Mouse (Mus musculus) T-helper 17 cell (primary cell): Measurements from ENCODE around the gene Cideb.

ENCODE experiments used
- in situ Hi-C, 2 experiments: fragments of 300-600 bp; cut with MboI, MseI; formaldehyde crosslinking; loops; 1 replicate in 1 of 2; 2 replicates in 1 of 2; pipeline ENCODE4 v1.15.1; 2025; ENCODE audit warnings: high pct_unique_total_duplicates in 2 of 2

The Cideb gene

GRCm38 (mm10) chr14:55758363-55758784 lies at the start of gene Cideb:
TSS of gene Cideb (minus strand) at chr14:55758458.
- in situ Hi-C loops: no loop called here

GRCm38 (mm10) chr14:55795380-55796163 lies 37.3 kb upstream of the Cideb start:
- in situ Hi-C loops: no loop called here

DNA sequence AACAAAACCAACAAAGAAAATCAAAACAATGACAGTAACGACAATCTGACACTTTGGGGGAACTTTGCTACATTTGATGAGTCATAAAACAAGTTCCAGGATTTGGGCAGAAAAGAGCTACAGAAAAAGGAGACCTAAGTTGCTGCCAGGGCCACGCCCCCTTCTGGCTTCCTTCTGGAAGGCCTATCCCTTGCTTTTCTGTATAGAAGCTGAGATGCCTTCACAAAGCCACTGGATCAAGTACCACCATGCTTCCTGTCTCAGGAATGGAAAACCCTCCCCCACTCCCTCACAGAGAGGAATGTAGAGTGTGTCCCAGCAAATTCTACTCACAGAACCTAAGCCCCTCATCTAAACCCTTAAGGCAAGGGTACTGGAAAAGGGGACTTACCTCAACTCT lies 35.7 kb upstream of the Cideb start:
- in situ Hi-C loops: no loop called here

DNA sequence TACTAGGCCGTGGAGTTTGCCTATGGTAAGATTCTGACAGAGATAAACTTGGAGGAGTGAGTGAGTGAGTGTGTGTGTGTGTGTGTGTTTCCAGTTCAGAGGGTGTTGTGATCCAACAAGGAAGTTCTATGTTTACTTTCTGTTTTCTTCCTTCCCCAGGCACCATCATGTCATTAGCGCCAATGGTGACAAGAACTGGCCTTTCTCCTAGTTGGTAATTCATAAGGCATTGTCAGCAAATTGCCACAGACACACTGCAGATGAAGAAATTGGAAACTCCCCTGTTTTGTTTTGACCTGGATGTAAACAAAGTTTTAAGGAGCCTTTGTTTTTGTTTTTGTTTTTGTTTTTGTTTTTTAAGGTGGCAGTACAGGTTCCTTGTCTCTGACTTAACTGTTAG lies 35.2 kb upstream of the Cideb start:
- in situ Hi-C loops: no loop called here

DNA sequence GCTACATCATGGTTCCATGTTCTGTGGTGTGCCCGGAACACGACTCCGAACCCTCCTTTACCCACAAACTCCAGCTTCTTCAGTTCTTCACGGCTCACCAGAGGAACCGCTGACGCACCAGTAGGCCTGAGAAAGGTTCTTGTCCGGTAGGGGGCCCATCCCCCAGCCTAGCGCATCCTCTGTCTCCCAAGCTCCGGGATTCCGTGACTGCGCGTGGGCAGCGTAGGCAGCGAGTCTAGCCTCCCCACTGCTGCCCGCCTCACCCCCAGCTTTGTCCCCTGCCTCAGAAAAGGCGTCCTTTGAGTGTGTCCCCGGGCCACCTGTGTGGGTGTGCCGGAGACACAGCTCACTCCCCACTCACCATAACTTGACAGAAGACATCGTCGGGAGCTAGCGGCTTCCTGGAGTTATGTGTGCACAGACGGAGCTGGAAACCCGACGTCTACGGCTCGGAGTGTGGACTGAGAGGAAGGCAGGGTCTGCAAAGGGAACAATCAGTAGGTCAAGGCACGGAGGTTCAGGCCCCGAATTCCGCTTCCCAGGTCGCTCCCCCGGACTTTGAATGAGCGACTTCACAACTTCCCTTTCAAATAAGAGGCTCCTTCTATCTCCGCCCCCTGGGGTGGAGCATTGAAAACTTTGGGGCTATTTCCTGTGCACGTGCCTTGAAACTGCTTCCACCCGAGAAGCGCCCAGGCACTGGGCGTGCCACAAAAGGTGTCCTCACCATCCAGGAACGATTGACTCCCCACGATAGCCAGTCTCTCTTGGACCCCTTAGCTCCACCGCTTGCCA lies 30.2 kb upstream of the Cideb start, which contains the start of gene Ripk3:
Ripk3 (minus strand) TSS at position 610 of the 795 bp plus-strand sequence.
- in situ Hi-C loops: no loop called here

DNA sequence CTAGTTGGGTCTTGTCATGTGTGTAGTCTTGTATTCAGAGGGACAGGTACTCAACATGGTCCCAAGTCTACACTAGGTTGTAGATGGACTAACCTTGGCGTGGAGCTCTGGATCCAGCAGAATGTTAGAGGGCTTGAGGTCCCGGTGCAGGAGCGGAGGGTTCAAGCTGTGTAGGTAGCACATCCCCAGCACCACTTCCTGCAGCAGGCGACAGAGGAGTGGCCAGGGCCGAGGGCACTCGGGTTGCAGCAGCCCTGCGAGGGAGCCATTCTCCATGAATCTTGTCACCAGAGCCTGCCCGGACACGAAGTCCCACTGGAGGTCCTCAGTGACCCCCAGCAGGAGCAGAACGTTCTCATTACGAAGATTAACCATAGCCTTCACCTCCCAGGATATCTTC lies 29.5 kb upstream of the Cideb start:
- in situ Hi-C loops: no loop called here

DNA sequence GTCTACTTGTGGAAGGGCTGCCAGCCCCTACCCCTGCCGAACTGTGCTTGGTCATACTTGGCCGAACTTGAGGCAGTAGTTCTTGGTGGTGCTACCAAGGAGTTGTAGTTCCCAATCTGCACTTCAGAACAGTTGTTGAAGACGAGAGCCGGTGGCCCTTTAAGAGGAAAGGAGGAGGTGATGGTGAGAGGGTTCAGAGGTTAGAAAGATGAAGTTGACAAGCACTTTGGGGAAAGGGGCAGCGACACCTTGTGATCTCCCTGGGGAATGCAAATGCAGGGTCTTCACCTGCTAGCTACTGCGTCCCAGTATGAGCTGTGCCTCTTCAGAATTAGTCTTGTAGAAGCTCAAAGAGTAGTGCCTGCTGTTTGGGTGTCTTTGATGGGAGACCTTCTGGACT lies 26.9 kb upstream of the Cideb start:
- in situ Hi-C loops: no loop called here

DNA sequence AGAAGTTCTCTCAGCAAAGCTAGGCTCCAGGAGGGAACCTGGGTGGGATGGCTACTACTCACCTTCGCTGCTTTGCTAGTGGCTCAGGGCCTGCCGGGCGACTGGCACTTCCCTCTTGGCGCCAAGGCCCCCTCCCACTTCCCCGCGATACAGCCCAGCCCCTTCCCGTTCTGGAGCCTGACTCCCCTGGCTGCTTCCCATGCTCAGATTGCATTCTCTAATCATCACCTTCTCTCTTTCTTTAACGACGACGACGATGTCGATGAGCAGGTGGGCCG lies 25.6 kb upstream of the Cideb start, which contains the start of gene Adcy4:
Adcy4 (minus strand) TSS at position 138 of the 278 bp plus-strand sequence.
- in situ Hi-C loops: no loop called here

DNA sequence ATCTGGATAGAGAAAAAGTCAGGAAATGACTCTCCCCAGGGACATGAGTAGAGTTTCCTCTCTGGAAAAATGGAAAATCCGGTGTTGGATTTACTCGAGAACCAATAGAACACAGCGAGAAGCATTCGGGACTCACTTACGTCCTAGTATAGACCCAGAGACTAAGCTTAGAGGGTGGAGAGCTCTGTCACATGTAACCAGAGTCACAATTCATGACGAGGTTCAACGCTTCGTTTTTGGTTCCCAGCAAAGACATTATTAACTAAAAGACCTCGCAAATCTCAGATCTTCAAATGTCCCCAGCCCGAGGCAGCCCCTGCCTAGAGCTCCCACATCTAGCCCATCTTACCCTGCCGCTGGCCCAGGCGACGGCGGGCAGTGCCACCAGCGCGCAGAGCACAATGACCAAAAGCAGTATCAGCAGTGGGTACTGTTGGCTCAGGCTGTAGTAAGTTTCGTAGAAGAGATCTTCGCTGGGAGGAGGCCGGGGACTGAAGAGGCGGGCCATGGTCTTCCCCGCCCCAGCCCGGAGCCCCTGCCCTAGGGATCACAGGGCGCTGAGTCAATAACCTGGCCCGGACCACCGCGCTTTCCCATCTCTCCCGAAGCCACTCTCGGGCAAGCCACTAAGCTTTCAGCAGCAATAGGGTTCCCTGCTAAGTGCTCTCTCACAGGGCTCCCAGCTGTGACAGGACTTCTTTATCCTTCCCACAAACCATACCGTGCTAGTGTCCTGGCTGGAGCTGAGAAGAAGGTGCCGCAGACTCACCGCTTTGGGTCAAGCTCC lies 25.1 kb upstream of the Cideb start:
- in situ Hi-C loops: no loop called here

- in situ Hi-C loops: no loop called here
Measured at GRCm38 (mm10) chr14:55782361-55782960, 24.2 kb upstream of the Cideb start.

DNA sequence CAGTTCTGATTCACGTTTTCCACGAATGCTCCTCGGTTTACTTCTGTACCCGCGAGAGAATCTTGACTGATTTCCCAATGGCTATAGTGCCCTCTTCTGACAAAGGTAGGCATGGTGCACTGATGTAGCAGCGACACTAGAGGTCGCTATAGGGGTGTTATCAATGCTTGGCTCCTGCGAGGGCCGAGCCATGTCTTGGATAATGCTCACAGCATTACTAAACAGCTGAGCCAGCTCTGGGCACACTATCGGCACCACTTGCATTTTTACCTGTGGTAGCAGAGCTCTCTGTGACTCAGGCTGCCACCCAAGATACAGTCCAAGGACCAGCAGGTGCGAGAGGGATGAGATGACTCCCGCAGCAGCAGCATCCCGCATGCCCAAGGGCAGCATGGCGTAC lies 23.1 kb upstream of the Cideb start:
- in situ Hi-C loops: no loop called here

- in situ Hi-C loops: no loop called here
Measured at GRCm38 (mm10) chr14:55780736-55781135, 22.5 kb upstream of the Cideb start.

GRCm38 (mm10) chr14:55779656-55780055 lies 21.4 kb upstream of the Cideb start:
- in situ Hi-C loops: no loop called here

GRCm38 (mm10) chr14:55778686-55779085 lies 20.4 kb upstream of the Cideb start:
- in situ Hi-C loops: no loop called here

GRCm38 (mm10) chr14:55777806-55778205 lies 19.5 kb upstream of the Cideb start:
- in situ Hi-C loops: no loop called here

GRCm38 (mm10) chr14:55777176-55777575 lies 18.9 kb upstream of the Cideb start:
- in situ Hi-C loops: no loop called here

DNA sequence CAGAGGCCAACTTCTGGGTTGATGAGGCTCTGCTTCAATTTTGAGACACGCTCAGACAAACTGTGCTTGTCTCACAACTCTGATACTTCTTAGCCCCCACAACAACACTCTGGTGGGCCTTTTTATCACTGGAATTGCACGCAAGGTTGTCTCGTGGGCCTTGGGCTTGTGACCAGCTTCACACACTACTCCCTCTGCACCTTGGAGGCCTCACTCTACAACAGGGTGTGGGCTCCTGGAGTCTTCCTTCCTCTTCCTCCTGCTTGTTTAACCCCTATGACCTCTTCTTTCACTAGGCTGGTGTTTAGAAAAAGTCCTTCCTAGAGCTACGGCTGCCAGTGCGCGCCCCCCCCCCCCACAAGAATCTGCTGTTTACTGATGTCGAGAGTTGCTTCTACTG lies 18.5 kb upstream of the Cideb start:
- in situ Hi-C loops: no loop called here

- in situ Hi-C loops: no loop called here
Measured at GRCm38 (mm10) chr14:55769087-55769703, 10.9 kb upstream of the Cideb start.

GRCm38 (mm10) chr14:55768555-55768954 lies 10.3 kb upstream of the Cideb start:
- in situ Hi-C loops: no loop called here

GRCm38 (mm10) chr14:55767519-55768414 lies 9.5 kb upstream of the Cideb start:
- in situ Hi-C loops: no loop called here
